Mouse (Mus musculus): ENCODE data around the gene Uchl4. TPM values are rescaled to one million over a fixed set of nuclear protein-coding genes. Genes with fewer than 3 reads are reported as not detected.

Uchl4 gene
- polyA plus RNA-seq, 1 experiment from 2014 or later, result 2.4 TPM

DNA sequence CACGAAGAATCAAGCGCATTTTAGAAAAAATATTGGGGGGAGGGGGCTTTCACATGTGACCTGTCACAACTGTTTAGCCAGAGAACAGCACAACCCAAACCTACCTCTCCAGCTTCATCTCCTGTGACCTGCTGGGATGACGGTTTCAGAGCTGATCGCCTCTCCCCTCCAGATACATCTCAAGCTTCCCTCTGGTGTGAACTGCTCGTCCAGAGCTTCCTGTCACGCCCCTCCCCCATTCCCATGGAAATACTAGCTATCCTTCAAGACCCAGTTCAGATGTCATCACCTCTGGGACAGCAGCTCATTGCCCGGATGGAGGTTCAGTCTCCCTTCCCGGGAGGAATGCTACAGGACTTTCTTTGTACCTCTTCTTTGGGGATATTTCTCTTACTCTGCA lies 5.7 kb downstream of the Uchl4 start:
- Histone ChIP-seq H3K4me1 (ENCODE audit: control insufficient read depth, insufficient read depth, low read length) (peaks cover 10% of the 10 kb centered on the region; the same call in 1 of the 2 replicates), H3K4me2 (ENCODE audit: low read depth, low read length) (no peak overlapping the region), H3K9ac (ENCODE audit: low read depth, low read length) (no peak overlapping the region), H3K9me3 (ENCODE audit: control insufficient read depth, low read length) (no peaks in the 10 kb centered on the region), H3K27me3 (replicated peaks; ENCODE audit: control insufficient read depth, insufficient read depth, low read length) (no peaks in the 10 kb centered on the region), H3K36me3 (ENCODE audit: control insufficient read depth, insufficient read depth, low read length) (no peaks in the 10 kb centered on the region), H3K4me3 (ENCODE audit: low read length) (no peak overlapping the region), H3K27ac (ENCODE audit: low read length) (no peak overlapping the region)
- ATAC-seq, result no peak
- 48% methylated on average over 8 of the region's 8 CpGs for WGBS

DNA sequence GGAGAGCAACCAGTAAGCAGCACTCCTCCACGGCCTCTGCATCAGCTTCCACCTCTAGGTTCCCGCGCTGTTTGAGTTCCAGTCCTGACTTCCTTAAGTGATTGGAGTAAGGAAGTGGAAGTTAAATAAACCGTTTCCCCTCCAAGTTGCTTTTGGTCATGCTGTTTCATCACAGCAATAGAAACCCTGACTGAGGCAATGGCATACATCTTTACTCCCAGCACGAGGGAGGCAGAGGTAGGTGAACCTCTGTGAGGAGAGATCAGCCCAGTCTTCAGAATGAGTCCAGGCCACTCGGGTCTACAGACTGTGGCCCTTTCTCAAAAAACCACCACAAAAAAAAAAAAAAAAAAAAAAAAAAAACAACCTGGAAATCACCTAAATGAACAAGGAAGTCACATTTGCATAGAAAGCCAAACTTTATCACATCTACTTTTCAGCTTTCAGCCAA lies 7.4 kb downstream of the Uchl4 start:
- H3K4me3 ChIP-seq (ENCODE audit: low read length), result no peak overlapping the region
- no peak overlapping the region for H3K4me2 ChIP-seq (ENCODE audit: low read depth, low read length)
- 65% methylated on average over 6 of the region's 6 CpGs for WGBS
- H3K9ac ChIP-seq (ENCODE audit: low read depth, low read length), result no peak overlapping the region
- no peak overlapping the region for H3K27ac ChIP-seq (ENCODE audit: low read length)
- no peaks in the 10 kb centered on the region for H3K27me3 ChIP-seq (replicated peaks; ENCODE audit: control insufficient read depth, insufficient read depth, low read length)
- H3K4me1 ChIP-seq (ENCODE audit: control insufficient read depth, insufficient read depth, low read length), result peaks cover 10% of the 10 kb centered on the region; the same call in 1 of the 2 replicates
- ATAC-seq, result no peak
- no peaks in the 10 kb centered on the region for H3K36me3 ChIP-seq (ENCODE audit: control insufficient read depth, insufficient read depth, low read length)
- no peaks in the 10 kb centered on the region for H3K9me3 ChIP-seq (ENCODE audit: control insufficient read depth, low read length)

DNA sequence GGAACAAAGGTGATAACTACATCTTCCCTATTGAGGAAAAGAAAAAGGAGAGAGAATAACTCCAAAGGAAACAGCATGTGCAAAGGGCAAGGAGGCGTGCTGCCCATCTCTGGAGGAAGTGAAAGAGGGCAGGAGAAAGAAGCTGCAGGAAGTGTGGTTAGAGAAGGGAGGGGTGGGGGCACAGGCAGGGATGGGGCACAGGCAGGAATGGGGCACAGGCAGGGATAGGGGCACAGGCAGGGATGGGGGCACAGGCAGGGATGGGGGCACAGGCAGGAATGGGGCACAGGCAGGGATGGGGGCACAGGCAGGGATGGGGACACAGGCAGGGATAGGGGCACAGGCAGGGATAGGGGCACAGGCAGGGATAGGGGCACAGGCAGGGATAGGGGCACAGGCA lies 14.4 kb downstream of the Uchl4 start:
- no peak for ATAC-seq
- Histone ChIP-seq H3K36me3 (ENCODE audit: control insufficient read depth, insufficient read depth, low read length) (no peaks in the 10 kb centered on the region), H3K4me2 (ENCODE audit: low read depth, low read length) (no peak overlapping the region), H3K27ac (ENCODE audit: low read length) (no peak overlapping the region), H3K4me3 (ENCODE audit: low read length) (no peak overlapping the region), H3K4me1 (ENCODE audit: control insufficient read depth, insufficient read depth, low read length) (peaks cover 23% of the 10 kb centered on the region), H3K9me3 (ENCODE audit: control insufficient read depth, low read length) (no peaks in the 10 kb centered on the region), H3K27me3 (replicated peaks; ENCODE audit: control insufficient read depth, insufficient read depth, low read length) (no peaks in the 10 kb centered on the region), H3K9ac (ENCODE audit: low read depth, low read length) (no peak overlapping the region)
- 73% methylated on average over 1 of the region's 1 CpGs for WGBS

DNA sequence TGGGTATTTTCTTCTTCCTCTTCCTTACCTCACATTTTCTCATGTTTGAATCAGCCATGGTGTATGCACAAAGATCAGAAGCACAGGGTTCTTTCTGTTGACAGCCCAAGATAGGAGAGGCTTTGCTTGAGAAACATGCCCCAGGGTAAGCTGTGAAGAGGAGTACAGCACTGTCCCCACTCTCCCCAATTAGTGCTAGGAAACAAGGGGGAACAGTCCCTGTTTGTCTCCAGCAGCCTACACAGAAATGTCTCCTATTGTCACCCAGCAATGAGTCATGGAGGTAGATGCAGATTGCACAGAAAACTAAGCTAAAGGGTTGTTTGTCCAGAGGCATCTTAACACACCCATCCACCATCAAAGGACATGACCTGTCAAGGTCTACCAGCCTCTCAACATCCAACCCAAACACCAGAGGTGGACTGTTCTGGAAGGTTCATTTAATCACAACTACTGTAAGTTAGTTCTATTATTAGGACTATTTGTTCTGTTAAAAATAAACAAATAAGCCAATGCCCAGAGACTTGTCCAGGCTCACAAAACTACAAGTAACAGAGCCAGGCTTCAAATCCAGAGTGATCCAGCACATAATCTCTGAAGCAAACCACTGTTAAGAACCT lies 15.2 kb downstream of the Uchl4 start:
- Histone ChIP-seq H3K36me3 (ENCODE audit: control insufficient read depth, insufficient read depth, low read length) (no peaks in the 10 kb centered on the region), H3K9ac (ENCODE audit: low read depth, low read length) (no peak overlapping the region), H3K4me3 (ENCODE audit: low read length) (no peak overlapping the region), H3K4me1 (ENCODE audit: control insufficient read depth, insufficient read depth, low read length) (peaks cover 23% of the 10 kb centered on the region), H3K27ac (ENCODE audit: low read length) (no peak overlapping the region), H3K27me3 (replicated peaks; ENCODE audit: control insufficient read depth, insufficient read depth, low read length) (no peaks in the 10 kb centered on the region), H3K4me2 (ENCODE audit: low read depth, low read length) (no peak overlapping the region), H3K9me3 (ENCODE audit: control insufficient read depth, low read length) (no peaks in the 10 kb centered on the region)
- ATAC-seq, result no peak

DNA sequence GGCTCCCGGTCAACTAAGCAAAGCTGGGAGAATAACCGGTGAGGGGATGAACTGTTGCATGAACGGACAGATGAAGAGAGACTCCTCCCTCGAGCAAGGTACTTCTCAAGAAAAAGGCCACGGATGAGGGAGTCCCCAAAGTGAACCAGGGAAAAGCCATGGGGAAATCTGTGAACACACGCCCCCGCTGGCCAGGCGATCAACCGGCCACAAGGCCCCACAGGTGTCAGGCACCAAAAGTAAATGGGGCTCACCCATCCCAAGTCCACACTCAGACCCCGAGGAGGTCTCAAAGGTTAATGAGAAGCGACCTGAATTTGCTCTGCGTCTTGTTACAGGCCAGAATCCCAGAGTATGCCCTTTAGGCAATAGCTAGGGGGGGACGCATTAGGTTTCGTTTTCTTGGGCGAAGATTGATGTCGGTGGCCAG lies 17.6 kb downstream of the Uchl4 start:
- Histone ChIP-seq H3K4me2 (ENCODE audit: low read depth, low read length) (peak overlapping the region; percentile 67), H3K27me3 (replicated peaks; ENCODE audit: control insufficient read depth, insufficient read depth, low read length) (no peaks in the 10 kb centered on the region), H3K4me1 (ENCODE audit: control insufficient read depth, insufficient read depth, low read length) (peaks cover 23% of the 10 kb centered on the region), H3K27ac (ENCODE audit: low read length) (peak overlapping the region; percentile 92), H3K4me3 (ENCODE audit: low read length) (peak overlapping the region; percentile 91), H3K9ac (ENCODE audit: low read depth, low read length) (peak overlapping the region; percentile 91), H3K9me3 (ENCODE audit: control insufficient read depth, low read length) (no peaks in the 10 kb centered on the region), H3K36me3 (ENCODE audit: control insufficient read depth, insufficient read depth, low read length) (no peaks in the 10 kb centered on the region)
- peak; percentile 17; the same call in 1 of the 2 replicates for ATAC-seq
- WGBS, result under 1% methylated on average over 16 of the region's 16 CpGs

DNA sequence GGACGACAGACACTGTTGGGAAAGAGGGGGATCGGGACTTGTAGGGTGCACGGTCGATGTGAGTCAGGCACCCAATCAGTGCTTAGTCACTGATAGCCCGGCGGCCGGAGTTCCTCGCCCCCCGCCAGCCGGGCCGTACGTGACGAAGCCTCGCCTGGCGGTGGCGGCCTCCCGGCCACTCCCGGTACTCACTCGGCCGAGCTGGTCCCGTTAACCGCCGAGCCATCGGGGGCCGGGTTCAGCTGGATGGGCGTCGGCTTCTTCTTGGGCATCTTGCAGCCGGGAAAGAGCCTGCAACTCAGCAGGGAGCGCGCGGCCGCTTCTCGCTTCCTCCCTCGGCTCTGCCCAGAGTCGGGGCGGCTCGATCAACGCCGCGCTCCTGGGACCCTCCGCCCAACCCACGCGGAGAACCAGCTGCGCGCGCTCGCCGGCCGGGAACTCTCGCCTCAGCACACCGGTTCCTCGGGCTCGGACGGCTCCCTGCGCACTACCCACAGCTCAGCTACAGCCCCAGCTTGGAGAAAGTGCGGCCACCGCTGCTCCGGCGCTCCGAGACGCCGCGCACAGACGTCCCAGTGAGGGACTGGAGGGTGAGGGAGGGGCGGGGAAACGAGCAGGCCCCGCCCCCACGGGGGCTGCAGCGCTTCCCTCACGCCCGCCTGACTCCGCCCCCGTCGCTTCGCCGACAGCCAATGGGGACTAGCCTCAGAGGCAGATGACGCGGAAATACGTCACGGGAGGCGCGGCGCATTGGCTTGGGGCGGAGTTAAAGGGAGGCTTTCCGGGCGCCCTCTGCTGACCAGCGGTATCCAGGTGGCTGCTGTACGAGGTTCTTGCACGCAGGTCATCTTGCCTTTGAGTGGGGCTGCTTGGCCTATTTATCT lies 18.3 kb downstream of the Uchl4 start, which contains the start of gene Map2k1:
Gene Map2k1 (minus strand): TSS at position 611 of the 884 bp plus-strand sequence.
- Histone ChIP-seq H3K27me3 (replicated peaks; ENCODE audit: control insufficient read depth, insufficient read depth, low read length) (no peaks in the 10 kb centered on the region), H3K4me2 (ENCODE audit: low read depth, low read length) (peak within 1 kb of the TSS; percentile 67), H3K4me3 (ENCODE audit: low read length) (peak within 1 kb of the TSS; percentile 91), H3K27ac (ENCODE audit: low read length) (peak within 1 kb of the TSS; percentile 92), H3K36me3 (ENCODE audit: control insufficient read depth, insufficient read depth, low read length) (no peaks in the 10 kb centered on the region), H3K9ac (ENCODE audit: low read depth, low read length) (peak within 1 kb of the TSS; percentile 91), H3K4me1 (ENCODE audit: control insufficient read depth, insufficient read depth, low read length) (peaks cover 23% of the 10 kb centered on the region), H3K9me3 (ENCODE audit: control insufficient read depth, low read length) (no peaks in the 10 kb centered on the region)
- WGBS, result under 1% methylated on average over 88 of the region's 89 CpGs
- peak; percentile 99 for ATAC-seq

DNA sequence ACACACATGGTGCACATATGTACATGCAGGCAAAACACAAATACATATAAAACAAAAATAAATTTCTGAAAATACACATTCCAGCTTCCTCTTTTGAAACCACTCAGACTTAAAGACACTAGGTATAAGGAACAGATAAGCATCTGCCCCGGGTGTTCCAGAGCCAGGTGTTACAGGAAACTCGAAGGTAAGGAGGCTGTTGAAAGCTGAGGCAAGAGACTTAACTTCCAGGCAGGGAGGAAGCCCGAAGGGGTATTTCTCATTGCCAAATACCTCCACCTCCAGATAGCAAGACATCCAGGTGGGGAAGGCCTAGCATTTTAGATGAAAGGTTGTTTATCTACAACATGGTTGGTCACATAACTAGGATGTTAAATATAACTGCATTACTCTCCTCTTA lies 20.4 kb downstream of the Uchl4 start:
- no peak for ATAC-seq

DNA sequence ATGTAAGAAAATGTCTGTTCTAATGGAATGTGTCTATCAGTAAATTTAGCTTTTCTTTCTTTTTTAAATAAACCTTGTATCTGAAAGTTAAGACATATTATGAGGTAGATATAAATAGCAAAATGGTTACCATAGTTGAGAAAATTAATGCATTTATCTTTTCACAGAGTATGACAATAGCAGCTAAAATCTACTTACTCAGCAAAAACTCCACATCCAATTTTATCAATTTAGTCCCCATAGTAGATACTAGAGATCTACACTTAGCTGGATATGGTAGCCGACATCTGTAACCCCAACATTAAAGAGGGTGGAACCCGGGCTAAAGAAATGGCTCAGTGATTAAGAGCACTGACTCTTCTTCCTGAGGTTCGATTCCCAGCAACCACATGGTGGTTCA lies 21.2 kb downstream of the Uchl4 start:
- 89% methylated on average over 3 of the region's 3 CpGs for WGBS
- H3K27me3 ChIP-seq (replicated peaks; ENCODE audit: control insufficient read depth, insufficient read depth, low read length), result no peaks in the 10 kb centered on the region

More for the DNA sequence above, 20.4 kb downstream of the Uchl4 start:
- Histone ChIP-seq H3K27me3 (replicated peaks; ENCODE audit: control insufficient read depth, insufficient read depth, low read length) (no peaks in the 10 kb centered on the region), H3K9me3 (ENCODE audit: control insufficient read depth, low read length) (no peaks in the 10 kb centered on the region), H3K4me2 (ENCODE audit: low read depth, low read length) (no peak overlapping the region), H3K4me1 (ENCODE audit: control insufficient read depth, insufficient read depth, low read length) (peaks cover 14% of the 10 kb centered on the region), H3K27ac (ENCODE audit: low read length) (no peak overlapping the region), H3K36me3 (ENCODE audit: control insufficient read depth, insufficient read depth, low read length) (no peaks in the 10 kb centered on the region), H3K4me3 (ENCODE audit: low read length) (no peak overlapping the region), H3K9ac (ENCODE audit: low read depth, low read length) (no peak overlapping the region)
- WGBS, result 78% methylated on average over 3 of the region's 3 CpGs

DNA sequence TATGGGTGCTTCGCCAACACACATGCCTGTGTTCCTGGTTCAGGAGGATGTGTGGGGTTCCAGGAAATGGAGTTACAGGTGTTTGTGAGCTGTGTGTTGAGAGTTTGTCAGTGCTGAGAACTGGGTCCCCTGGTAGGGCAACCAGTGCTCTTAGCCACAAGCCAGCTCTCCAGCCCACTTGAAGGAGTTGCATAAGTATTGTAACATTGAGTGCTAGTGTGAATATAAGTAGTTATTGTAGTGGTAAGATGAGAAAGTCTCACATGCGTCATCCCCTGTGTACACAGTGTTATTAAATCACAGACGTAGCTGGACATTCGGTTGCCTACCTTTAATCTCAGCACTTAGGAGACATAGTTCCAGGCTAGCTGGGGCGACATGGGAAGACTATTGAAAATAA lies 24.9 kb downstream of the Uchl4 start:
- Histone ChIP-seq H3K4me2 (ENCODE audit: low read depth, low read length) (no peak overlapping the region), H3K27ac (ENCODE audit: low read length) (no peak overlapping the region), H3K36me3 (ENCODE audit: control insufficient read depth, insufficient read depth, low read length) (no peaks in the 10 kb centered on the region), H3K4me3 (ENCODE audit: low read length) (no peak overlapping the region), H3K9ac (ENCODE audit: low read depth, low read length) (no peak overlapping the region), H3K27me3 (replicated peaks; ENCODE audit: control insufficient read depth, insufficient read depth, low read length) (no peaks in the 10 kb centered on the region), H3K4me1 (ENCODE audit: control insufficient read depth, insufficient read depth, low read length) (no peaks in the 10 kb centered on the region), H3K9me3 (ENCODE audit: control insufficient read depth, low read length) (no peaks in the 10 kb centered on the region)
- WGBS, result 83% methylated on average over 5 of the region's 5 CpGs
- no peak for ATAC-seq

More for the DNA sequence above, 21.2 kb downstream of the Uchl4 start:
- Histone ChIP-seq H3K27ac (ENCODE audit: low read length) (no peak overlapping the region), H3K9ac (ENCODE audit: low read depth, low read length) (no peak overlapping the region), H3K4me3 (ENCODE audit: low read length) (no peak overlapping the region), H3K4me2 (ENCODE audit: low read depth, low read length) (no peak overlapping the region), H3K36me3 (ENCODE audit: control insufficient read depth, insufficient read depth, low read length) (no peaks in the 10 kb centered on the region), H3K4me1 (ENCODE audit: control insufficient read depth, insufficient read depth, low read length) (peaks cover 7% of the 10 kb centered on the region), H3K9me3 (ENCODE audit: control insufficient read depth, low read length) (no peaks in the 10 kb centered on the region)
- ATAC-seq, result no peak
